Mouse (Mus musculus): ENCODE measurements around the gene Lama2. TPM values are rescaled to one million over a fixed set of nuclear protein-coding genes. Genes with fewer than 3 reads are reported as not detected.

The Lama2 gene
- 21.0 and 26.4 TPM in 2 replicates for polyA plus RNA-seq (2012; rRNA removed)

DNA sequence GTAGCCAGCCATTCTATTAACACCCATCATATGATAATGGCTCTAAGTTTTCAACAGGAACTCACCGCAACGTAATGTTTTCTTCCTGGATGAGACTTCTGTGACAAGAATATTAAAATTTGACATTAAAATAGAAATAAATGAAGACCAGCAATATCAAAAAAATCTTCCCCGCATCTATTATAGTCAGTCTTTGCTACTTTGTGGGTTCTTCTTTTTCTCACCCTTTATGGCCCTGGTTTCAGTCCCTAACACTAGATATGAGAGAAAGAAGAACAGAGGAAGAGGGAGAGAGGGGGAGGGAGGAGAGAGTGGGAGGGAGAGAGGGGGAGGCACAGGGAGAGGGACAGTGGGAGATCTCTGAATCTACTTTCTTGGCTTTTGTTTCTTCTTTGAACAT is at the start of gene Lama2:
Gene Lama2 (minus strand): TSS at position 101 of the 400 bp plus-strand sequence.
- no peak for DNase-seq (ENCODE audit: low read depth)

- no peak for DNase-seq (ENCODE audit: low read depth)
Measured at GRCm38 (mm10) chr10:27664391-27664790, 44.8 kb upstream of the Lama2 start.

DNA sequence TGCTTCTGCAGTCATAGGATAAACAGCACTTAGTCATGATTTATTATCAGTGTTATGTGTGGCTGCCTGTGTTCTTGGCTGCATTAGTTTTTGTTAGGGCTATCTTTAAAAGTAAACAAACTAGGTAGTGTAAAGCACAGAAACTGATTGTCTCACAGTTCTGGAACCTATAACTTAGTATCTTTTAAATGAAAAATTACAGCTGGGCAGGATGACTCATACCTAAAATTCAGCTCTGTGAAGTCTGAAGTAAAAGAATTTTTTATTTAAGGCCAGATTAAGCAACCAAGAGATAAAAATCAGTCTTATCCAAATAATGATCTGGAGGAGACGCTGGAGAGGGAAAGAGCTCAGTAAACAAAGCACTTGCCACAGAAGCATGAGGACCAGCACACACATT is 43.8 kb upstream of the Lama2 start:
- DNase-seq (ENCODE audit: low read depth), result no peak

GRCm38 (mm10) chr10:27654164-27654563 is 34.6 kb upstream of the Lama2 start:
- DNase-seq (ENCODE audit: low read depth), result no peak

DNA sequence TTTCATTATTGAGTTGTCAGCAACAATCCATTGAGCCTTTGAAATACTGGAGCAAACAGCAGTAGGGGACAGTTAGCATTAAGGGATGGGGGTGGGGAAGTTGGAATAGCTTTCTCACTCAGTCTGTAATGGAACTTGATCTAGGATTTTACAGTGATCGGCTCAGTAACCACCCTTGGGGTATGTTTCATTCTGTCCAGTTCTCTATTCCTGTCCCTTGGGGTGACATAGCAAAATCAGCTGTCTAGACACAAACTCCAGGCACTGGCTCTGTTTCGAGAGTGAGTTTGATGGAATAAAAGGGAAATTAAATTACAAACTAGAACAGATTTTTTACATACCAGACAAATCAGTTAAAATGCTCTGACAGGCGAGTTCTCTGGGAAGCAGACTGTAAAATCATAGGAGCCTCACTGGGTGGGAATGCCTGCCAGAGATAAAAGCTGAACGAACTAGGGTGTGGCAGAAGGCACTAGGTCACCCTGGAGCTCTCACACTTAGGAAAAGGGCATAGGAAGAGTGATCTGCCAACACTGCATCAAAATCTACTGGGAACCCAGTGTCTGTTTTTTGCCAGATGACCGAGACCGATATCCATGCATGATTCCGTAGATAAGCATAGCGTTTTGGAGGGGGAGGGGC is 33.3 kb upstream of the Lama2 start:
- no peak for DNase-seq (ENCODE audit: low read depth)

GRCm38 (mm10) chr10:27635721-27636120 is 16.2 kb upstream of the Lama2 start:
- no peak for DNase-seq (ENCODE audit: low read depth)

DNA sequence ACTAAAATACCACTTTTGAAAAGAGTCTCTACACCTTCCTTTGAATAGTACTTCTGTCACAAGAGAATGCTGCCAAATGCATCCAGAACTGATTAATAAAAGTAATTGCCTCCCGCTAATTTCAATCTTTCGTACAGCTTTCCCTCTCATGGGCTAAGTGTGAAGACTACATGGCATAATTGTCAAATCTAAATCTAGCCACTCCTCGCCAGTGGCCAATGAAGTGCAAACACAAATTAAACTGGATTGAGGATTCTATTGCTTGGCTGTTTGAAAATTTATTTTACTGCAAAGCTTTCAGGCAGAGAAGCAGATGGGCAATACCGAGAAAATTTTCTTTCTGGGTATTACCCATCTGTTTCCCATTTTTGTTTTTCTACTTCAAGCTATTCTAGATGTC is 11.4 kb upstream of the Lama2 start:
- no peak for DNase-seq (ENCODE audit: low read depth)

GRCm38 (mm10) chr10:27621697-27622449 is 2.3 kb upstream of the Lama2 start:
- DNase-seq (ENCODE audit: low read depth), result no peak

DNA sequence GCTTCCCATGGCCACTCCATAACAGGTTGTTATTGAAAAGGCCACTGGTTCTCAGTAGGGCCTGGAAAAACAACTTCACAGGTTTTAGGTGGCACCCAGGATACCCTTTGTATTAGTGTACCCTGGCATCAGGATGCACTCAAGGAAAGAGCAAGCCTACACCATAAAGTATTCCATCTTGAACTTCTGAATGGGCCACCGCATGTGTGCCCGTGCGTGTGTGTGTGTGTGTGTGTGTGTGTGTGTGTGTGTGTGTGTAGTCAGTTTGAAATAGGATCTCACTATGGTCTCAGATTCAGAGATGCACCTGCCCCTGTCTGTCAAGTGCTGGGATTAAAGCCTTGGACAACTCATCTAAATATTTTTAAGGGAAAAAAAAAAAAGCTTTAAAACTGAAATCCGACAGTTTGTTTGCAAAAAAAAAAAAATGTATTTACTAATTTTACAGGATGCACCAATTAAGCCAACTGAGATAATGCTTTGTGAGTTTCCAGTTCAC is 2.0 kb downstream of the Lama2 start:
- no peak for DNase-seq (ENCODE audit: low read depth)

DNA sequence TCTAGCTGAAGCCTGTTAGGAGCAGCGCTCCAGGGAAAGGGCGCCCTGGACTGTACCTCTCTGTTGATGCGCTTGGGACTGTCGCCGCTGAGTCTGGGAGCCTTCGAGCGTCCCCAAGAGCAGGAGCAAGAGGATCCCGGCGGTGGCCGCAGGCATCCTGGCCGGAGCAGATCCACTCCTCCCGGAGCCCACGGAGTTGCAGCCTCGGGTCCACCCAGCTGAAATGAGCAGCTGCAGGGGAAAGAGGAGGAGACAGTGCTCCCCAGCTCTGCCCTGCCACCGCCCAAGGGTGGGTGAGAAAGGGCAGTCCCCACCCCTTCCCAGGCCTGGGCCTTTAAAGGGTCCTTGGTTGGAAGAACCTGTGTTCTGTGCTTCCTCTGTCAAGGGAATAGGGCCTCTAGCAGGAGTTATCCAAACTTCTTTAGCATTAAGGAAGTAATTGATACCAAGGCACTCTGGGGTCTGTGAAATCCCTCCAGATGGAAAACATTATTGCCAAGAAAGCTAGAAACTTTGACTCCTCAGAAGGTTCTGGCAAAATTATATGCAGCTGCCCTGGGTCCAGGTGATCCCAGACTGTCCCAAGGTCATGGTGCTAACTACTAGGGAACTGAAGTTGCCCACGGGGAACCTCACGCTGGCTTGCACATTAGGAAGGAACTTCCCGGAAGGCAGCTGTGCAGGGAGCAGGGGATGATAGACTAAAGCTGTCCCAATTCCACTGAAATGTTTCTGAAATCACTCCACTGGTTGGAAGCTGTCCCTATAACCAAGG is 2.7 kb downstream of the Lama2 start:
- no peak for DNase-seq (ENCODE audit: low read depth)

DNA sequence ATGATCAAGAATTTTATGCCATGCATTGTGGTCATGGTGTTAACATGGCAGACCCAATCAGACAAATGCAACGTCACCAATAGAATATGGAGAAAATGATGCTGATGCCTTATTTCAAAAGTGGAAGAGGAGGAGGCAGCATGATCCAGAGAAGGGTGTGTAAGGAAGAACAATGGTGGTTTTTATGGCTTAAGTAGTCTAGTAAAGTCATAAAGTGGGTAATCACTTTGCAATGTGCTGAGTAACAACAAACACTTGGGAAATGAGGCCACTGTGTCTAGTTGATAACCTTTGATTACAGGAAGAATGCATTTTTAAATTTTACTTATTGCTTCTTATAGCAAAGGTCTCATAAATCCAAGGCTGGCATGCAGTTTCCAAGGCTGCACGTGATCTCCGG is 23.9 kb downstream of the Lama2 start:
- no peak for DNase-seq (ENCODE audit: low read depth)

- no peak for DNase-seq (ENCODE audit: low read depth)
Measured at GRCm38 (mm10) chr10:27533217-27533616, 86.3 kb downstream of the Lama2 start.

GRCm38 (mm10) chr10:27508847-27509459 is 110.6 kb downstream of the Lama2 start:
- no peak for DNase-seq (ENCODE audit: low read depth)

DNA sequence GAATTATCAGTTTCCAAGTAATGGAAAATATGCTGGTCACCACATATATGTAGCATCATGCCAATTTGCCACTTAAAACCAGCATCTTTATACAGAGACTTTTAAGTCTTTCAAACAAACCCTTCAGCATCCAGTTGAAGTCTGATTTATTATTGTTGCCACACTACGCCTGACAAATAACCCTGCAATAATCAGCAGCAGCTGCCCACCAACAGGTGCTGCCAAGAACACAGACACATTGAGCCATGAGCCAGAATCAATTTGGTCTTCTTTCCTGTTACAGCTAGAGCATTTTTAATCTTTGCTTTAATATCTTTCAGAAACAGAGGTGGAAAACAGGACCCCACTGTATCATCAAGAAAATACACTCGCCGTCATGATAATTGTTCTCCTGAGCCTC is 118.7 kb downstream of the Lama2 start:
- DNase-seq (ENCODE audit: low read depth), result no peak

GRCm38 (mm10) chr10:27488452-27488851 is 131.1 kb downstream of the Lama2 start:
- no peak for DNase-seq (ENCODE audit: low read depth)

DNA sequence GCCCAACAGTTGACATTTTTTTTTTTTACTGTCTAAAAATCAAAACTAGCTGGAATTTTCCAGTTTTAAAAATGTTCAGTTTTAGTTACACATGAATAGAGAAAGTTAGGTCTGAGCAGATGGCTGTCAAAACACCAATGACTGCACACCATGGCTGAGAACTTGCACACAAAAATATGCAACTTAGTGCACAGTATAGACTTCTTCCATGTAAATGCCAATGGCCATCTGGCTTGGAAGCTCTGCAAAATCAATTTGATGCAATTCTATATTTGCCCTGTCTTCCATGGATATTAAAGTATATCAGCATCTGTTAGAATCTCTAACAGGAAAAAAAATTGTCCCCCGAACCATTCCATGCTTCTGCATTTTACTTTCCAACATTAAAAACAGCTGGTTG is 135.5 kb downstream of the Lama2 start:
- no peak for DNase-seq (ENCODE audit: low read depth)

DNA sequence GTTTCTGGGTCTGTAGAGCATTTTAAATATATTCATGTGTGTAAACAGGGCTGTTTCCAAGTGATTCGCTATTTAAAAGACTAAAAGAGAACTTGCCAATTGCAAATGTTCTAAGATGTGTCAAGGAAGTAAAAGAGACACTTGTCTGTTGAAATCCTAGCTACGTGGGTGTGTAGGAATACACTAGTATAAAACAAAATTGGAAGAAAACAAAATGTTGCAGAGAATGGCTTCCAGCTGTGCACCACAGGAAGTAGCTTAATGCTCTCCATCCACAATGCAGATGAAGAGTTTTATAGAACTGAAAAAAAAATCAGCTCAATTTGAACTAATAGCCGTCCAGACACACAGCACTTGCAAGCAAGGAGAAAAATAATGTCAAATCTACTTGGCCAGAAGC is 144.0 kb downstream of the Lama2 start:
- DNase-seq (ENCODE audit: low read depth), result no peak

GRCm38 (mm10) chr10:27468274-27468673 is 151.3 kb downstream of the Lama2 start:
- DNase-seq (ENCODE audit: low read depth), result no peak

GRCm38 (mm10) chr10:27413583-27414465 is 205.7 kb downstream of the Lama2 start:
- DNase-seq (ENCODE audit: low read depth), result no peak

GRCm38 (mm10) chr10:27390753-27391152 is 228.8 kb downstream of the Lama2 start:
- DNase-seq (ENCODE audit: low read depth), result no peak

DNA sequence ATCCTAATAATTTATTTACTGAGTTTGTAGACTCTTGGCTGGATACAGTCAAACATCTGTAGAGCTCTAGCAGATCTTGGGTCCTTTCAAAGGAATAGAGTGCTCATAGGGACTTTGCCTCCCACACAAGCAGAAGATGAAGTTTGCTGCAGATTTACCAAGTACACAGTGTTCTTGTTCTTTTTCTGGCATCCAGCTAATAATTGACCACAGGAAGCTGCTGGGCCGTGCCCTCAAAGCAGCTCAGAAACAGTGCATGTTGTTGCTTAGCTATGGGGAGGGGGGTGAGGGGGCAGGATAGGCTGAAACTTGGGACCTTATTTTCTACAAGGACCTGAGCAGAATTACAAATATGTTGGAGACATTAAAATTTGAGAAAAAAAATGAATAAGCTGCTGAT is 232.0 kb downstream of the Lama2 start:
- no peak for DNase-seq (ENCODE audit: low read depth)

Measured in gonadal fat pad, adult 2 months (tissue).